Mouse (Mus musculus): ENCODE data around the gene Olfr1502.

- TF ChIP-seq CTCF (conservative IDR thresholded peaks at IDR 0.05; ENCODE audit: low read length) (no peak), POU5F1 (IDR thresholded peaks at IDR 0.05; ENCODE audit: borderline replicate concordance, low read length) (no peak), NANOG (IDR thresholded peaks at IDR 0.05; ENCODE audit: borderline replicate concordance, low read length) (no peak)
Measured at GRCm38 (mm10) chr19:13861495-13861894, at the start of gene Olfr1502.

Data from E14TG2a.4 (cell line).